ENCODE assay signal across 14 mouse cellular contexts in the genomic region with DNA sequence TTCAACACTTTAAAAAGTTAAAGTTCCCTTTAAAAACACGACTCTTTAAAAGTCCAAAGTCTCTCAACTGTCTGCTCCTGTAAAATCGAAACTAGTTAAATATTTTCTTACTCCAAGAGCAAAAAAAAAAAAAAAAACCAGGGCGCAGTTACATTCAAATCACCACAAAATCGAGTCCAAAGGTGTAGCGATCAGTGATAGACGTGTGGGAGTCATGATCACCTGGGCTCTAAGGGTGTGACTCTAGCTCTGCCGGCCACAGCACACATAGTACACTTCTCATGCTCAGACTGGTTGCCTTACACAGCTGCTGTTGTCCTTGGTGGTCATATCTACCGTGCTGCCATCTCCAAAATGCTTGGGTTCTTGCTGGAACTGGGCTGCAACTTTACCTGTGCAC. TPM values are rescaled to one million over a fixed set of nuclear protein-coding genes. Genes with fewer than 3 reads are reported as not detected.
A peak's percentile ranks its signal among the peaks of the same experiment; 100 is the strongest.
DNase-seq lines count a peak whose midpoint lies in the region; ATAC-seq and TF ChIP-seq lines count a peak whose summit lies in the region.
"Had no signal": no experiment of that assay in that cellular context is flagged by ENCODE, and none has a peak within 500 bp of the region (broad histone marks: within the 10 kb centered on the region; RNA-seq: fewer than 3 reads in every experiment).

No protein-coding gene starts in this region.

- WGBS in kidney, postnatal 0 days, result 56% methylated on average over 8 of the region's 8 CpGs

- no peaks in the 10 kb centered on the region for H3K36me3 ChIP-seq in kidney, postnatal 0 days (ENCODE audit: insufficient read depth, low read length)
- H3K36me3 ChIP-seq in myocyte (ENCODE audit: control insufficient read depth, insufficient read depth), result no peaks in the 10 kb centered on the region
- H3K36me3 ChIP-seq: hindbrain, embryonic 12.5 days; neural tube, embryonic 15.5 days had no signal

- no peak for TF ChIP-seq POLR2A in myocyte (IDR thresholded peaks at IDR 0.05; ENCODE audit: insufficient read length, low read depth)

- H3K9ac ChIP-seq in kidney, postnatal 0 days (ENCODE audit: low read depth, low read length), result no peak overlapping the region
- H3K9ac ChIP-seq: forebrain, embryonic 13.5 days; hindbrain, embryonic 12.5 days; neural tube, embryonic 15.5 days had no signal

- H3K27me3 ChIP-seq in kidney, postnatal 0 days (ENCODE audit: insufficient read depth, low read length), result no peaks in the 10 kb centered on the region
- H3K27me3 ChIP-seq in myocyte (ENCODE audit: control insufficient read depth, insufficient read depth, insufficient read length), result peaks cover 5% of the 10 kb centered on the region

- H3K9me3 ChIP-seq in kidney, postnatal 0 days (replicated peaks; ENCODE audit: low read length), result no peaks in the 10 kb centered on the region
- H3K9me3 ChIP-seq: forebrain, embryonic 13.5 days; hindbrain, embryonic 12.5 days; neural tube, embryonic 15.5 days had no signal

- no peak overlapping the region for H3K27ac ChIP-seq in kidney, postnatal 0 days
- H3K27ac ChIP-seq: forebrain, embryonic 13.5 days; hindbrain, embryonic 12.5 days; neural tube, embryonic 15.5 days had no signal

- peak; percentile 10 for DNase-seq in testis, postnatal 10 days (ENCODE audit: low spot score)
- no peak for DNase-seq in testis, postnatal 14 days (ENCODE audit: low spot score)
- DNase-seq in kidney, postnatal 0 days (ENCODE audit: low spot score), result no peak
- no peak for DNase-seq in left cerebral cortex, adult 9 months (ENCODE audit: low spot score in 2 of 2)
- DNase-seq in MN1 (ENCODE audit: low spot score), result no peak
- DNase-seq: adrenal gland, postnatal 14 days; cerebellum, adult 2 months; embryo, embryonic 11 days; thymus, postnatal 4 days had no signal

- H3K79me2 ChIP-seq in myocyte (ENCODE audit: control insufficient read depth, insufficient read depth), result no peaks in the 10 kb centered on the region

- ATAC-seq in kidney, postnatal 0 days (replicated peaks; ENCODE audit: low FRiP score, low read depth), result 0 out of 2 replicates have a peak, but pooled peaks have one; percentile 36
- no peak for ATAC-seq in CD4-positive, CD25-positive, alpha-beta regulatory T cell, adult 4 months
- ATAC-seq: forebrain, embryonic 13.5 days had no signal

- no peaks in the 10 kb centered on the region for H3K4me1 ChIP-seq in kidney, postnatal 0 days (replicated peaks; ENCODE audit: insufficient read depth, low read length)
- H3K4me1 ChIP-seq: forebrain, embryonic 13.5 days; hindbrain, embryonic 12.5 days; neural tube, embryonic 15.5 days had no signal

- H3ac ChIP-seq in myocyte (ENCODE audit: control insufficient read depth, insufficient read length), result no peak overlapping the region

- H3K4me2 ChIP-seq in kidney, postnatal 0 days (ENCODE audit: low read length), result no peak overlapping the region
- peak overlapping the region; percentile 18 for H3K4me2 ChIP-seq in myocyte (ENCODE audit: low read depth)
- H3K4me2 ChIP-seq: forebrain, embryonic 13.5 days; hindbrain, embryonic 12.5 days; neural tube, embryonic 15.5 days had no signal

- no peak for TF ChIP-seq CTCF in kidney, postnatal 0 days (IDR thresholded peaks at IDR 0.05; ENCODE audit: low read depth)

- no peak overlapping the region for H3K4me3 ChIP-seq in kidney, postnatal 0 days (replicated peaks; ENCODE audit: low read depth, low read length)
- no peak overlapping the region for H3K4me3 ChIP-seq in myocyte
- H3K4me3 ChIP-seq: forebrain, embryonic 13.5 days; hindbrain, embryonic 12.5 days; neural tube, embryonic 15.5 days had no signal

TF ChIP-seq in myocyte, 11 proteins besides CTCF, POLR2A, EP300 and RAD21:
- no peak for TF ChIP-seq MYOD1 (IDR thresholded peaks at IDR 0.05; ENCODE audit: control insufficient read depth in 1 of 3, insufficient read length in 2 of 3, low read depth in 2 of 3)
- no peak for TF ChIP-seq TCF12 (IDR thresholded peaks at IDR 0.05; ENCODE audit: insufficient read depth, poor library complexity, severe bottlenecking)
- no peak for TF ChIP-seq MAX (IDR thresholded peaks at IDR 0.05; ENCODE audit: low read depth)
- TF ChIP-seq USF1 (IDR thresholded peaks at IDR 0.05; ENCODE audit: low read depth), result no peak
- no peak for TF ChIP-seq POLR2AphosphoS2 (IDR thresholded peaks at IDR 0.05; ENCODE audit: insufficient read length, low read depth)
- no peak for TF ChIP-seq SRF (IDR thresholded peaks at IDR 0.05; ENCODE audit: control insufficient read depth, insufficient read length, low read depth)
- TF ChIP-seq REST (IDR thresholded peaks at IDR 0.05; ENCODE audit: insufficient read depth, insufficient read length), result no peak
- TF ChIP-seq TCF3 (IDR thresholded peaks at IDR 0.05; ENCODE audit: insufficient read length, low read depth), result no peak
- no peak for TF ChIP-seq MYOG (IDR thresholded peaks at IDR 0.05; ENCODE audit: control insufficient read depth in 1 of 3, insufficient read depth in 1 of 3, insufficient read length in 2 of 3, low read depth in 2 of 3)
- TF ChIP-seq E2F4 (IDR thresholded peaks at IDR 0.05; ENCODE audit: insufficient read depth), result no peak
- TF ChIP-seq CEBPB (IDR thresholded peaks at IDR 0.05; ENCODE audit: insufficient read depth, poor library complexity, severe bottlenecking), result no peak

RNA-seq across cellular contexts. Expression of a gene that starts 6.6 kb away (rescaled TPM):
- 18.4 and 19.9 TPM in 2 replicates for polyA plus RNA-seq in kidney, postnatal 0 days (2015; fragmentation: Nextera tagmentation; extraction: Ambion mirVana)
- 8.8 TPM for polyA plus RNA-seq in myocyte (2012; fragmentation: generic; extraction: Trizol)
- polyA plus RNA-seq in CD4-positive, CD25-positive, alpha-beta regulatory T cell, adult 4 months (2017; shearing (Covaris generic)), result 10 to 100 TPM; 33.3 to 55.1 TPM

RNA-seq across cellular contexts. Expression of a gene that starts 12.7 kb away (rescaled TPM):
- polyA plus RNA-seq in kidney, postnatal 0 days (2015; fragmentation: Nextera tagmentation; extraction: Ambion mirVana), result 21.4 and 22.3 TPM in 2 replicates
- polyA plus RNA-seq in myocyte (2012; fragmentation: generic; extraction: Trizol), result 13.3 TPM
- under 1 TPM in 1 of 2 experiments, not detected in 1; 0.81 TPM for polyA plus RNA-seq in CD4-positive, CD25-positive, alpha-beta regulatory T cell, adult 4 months (2017; shearing (Covaris generic))
